Mouse (Mus musculus): ENCODE measurements around the gene Cenpf.

DNA sequence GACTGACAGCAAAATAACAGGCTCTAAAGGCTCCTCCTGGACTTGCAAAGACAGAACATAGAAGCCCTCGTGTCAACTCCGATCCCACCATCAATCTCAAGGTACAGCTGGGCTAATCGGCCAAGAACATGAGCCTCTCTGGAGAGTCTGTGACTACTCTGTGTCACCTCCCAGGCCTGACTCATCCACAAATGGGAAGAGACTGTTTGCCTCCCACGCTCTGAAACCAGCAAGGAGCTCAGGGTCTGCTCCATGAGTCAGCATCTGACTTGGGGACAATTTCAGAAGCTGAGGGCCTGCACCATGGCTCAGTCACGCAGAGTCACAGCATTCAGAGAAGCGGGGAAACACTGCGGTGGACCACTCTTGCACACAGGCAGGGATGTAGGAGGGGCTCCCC, 72.6 kb downstream of the Cenpf start:
- no peak for TF ChIP-seq TAL1 (IDR thresholded peaks at IDR 0.05; ENCODE audit: low read length)
- no peak for TF ChIP-seq GATA1 (IDR thresholded peaks at IDR 0.05; ENCODE audit: low read length)
